Mouse (Mus musculus) heart, adult 8-10 months (tissue): ENCODE data around the gene Cdk2. TPM values are rescaled to one million over a fixed set of nuclear protein-coding genes. Genes with fewer than 3 reads are reported as not detected.

Experiments used
- DNase-seq: peaks from one replicate; pipeline ENCODE4 v3.0.0; 2022; ENCODE audit warnings: low spot score
- total RNA-seq, 4 experiments: library from RNA; stranded (reverse); gene quantifications; 2 replicates each; pipeline ENCODE4 v1.2.4; 2022

Cdk2 gene
- total RNA-seq, 4 experiments from 2014 or later: 8.0 to 8.8 (median 8.5) TPM

DNA sequence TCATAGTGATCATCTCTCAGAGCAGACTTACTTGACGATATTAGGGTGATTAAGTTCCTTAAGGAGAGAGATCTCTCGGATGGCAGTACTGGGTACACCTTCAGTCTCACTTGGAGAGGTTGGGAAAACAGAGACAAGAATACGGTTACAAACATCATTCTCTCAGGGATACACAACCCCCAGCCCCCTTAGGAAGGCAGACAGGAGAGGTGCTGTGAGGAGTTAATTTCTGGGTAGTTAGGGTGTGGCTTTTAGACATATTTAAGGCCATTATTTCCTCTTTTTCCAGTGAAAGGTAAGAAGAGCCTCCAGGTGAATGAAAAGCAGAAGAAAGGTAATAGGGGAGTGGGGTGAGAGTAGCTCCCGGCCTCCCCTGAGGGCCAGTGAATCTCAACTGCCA, 936 bp downstream of the Cdk2 start, which contains the start of gene Pmel:
Gene Pmel (plus strand): TSS at position 301 of the 400 bp plus-strand sequence.
- DNase-seq: no peak

DNA sequence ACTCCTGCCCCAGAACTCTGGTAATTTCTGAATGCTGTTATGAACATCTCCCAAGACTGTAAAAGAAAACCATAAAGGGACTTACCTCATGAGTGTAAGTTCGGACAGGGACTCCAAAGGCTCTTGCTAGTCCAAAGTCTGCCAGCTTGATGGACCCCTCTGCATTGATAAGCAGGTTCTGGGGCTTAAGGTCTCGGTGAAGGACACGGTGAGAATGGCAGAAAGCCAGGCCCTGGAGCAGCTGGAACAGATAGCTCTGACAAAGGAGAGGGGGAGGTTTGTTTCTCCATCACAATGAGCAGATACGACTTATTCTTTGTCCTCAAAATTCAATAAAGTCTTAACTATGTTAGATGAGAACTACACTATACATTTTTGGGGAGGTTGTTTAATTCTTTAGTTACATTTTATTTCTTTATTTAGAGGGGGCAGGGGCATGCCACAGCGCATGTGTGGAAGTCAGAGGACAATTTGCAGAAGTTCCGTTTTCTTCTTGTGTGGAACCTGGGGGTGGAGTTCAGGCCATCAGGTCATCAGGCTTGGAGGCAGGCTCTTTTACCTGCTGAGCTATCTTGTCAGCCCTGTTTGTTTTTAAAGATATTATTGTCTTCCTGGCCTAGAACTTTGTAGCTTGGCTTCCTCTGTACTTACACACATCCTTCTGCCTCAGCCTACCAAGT, 2.4 kb downstream of the Cdk2 start:
- no peak for DNase-seq

DNA sequence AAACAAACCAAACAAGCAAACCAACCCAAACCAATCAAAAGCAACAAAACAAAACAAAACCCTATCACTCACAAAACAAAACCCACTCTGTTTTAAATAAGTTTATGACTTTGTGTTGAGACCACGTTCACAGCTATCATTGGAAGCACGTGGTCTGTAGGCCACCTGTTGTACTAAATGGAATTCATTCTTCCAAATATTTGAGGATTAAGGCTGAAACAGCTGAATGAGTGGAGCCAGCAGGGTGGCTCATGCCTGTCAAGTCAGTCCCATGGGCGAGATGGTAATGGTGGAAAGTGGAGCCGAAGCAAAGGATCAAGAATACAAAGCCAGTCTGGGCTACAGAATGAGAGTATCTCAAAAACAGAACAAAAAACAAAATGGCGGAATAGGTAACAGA, 4.1 kb downstream of the Cdk2 start:
- no peak for DNase-seq

DNA sequence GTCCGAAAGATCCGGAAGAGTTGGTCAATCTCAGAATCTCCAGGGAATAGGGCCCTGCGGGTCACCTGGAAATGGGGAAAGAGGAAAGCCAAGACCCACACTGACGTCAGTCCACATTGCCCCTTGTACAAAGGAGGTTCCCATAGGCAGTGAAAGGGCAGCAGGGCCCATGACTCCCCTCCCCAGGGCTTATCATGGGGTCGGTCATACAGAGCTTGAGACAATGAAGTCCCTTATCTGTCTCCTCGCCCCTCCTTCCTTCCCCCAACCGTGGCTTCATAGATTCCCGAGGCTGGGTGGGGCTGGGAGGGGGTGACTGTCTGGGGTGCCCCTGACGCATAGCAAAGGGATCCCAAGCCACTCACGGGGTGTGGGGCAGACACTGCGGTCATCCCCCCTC, 5.2 kb downstream of the Cdk2 start:
- no peak for DNase-seq

DNA sequence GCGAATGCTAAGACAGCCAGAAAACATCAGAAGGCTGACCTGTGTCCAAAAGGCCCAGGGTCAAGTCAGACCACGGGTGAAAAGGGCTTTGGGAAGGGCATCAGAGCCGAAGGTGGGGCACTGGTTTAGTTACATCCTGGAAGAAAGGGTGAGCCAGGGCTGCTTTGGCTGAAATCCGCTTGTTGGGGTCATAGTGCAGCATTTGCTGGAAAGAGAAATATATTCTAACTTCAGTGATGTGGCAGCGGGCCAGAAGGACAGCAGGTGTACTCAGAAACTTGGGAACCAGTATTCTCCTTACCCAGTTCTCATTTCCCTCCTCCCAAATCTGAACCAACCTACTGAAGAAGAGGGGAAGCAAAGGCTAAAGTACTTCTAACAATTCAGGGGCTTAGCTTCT, 5.8 kb downstream of the Cdk2 start:
- DNase-seq: no peak

DNA sequence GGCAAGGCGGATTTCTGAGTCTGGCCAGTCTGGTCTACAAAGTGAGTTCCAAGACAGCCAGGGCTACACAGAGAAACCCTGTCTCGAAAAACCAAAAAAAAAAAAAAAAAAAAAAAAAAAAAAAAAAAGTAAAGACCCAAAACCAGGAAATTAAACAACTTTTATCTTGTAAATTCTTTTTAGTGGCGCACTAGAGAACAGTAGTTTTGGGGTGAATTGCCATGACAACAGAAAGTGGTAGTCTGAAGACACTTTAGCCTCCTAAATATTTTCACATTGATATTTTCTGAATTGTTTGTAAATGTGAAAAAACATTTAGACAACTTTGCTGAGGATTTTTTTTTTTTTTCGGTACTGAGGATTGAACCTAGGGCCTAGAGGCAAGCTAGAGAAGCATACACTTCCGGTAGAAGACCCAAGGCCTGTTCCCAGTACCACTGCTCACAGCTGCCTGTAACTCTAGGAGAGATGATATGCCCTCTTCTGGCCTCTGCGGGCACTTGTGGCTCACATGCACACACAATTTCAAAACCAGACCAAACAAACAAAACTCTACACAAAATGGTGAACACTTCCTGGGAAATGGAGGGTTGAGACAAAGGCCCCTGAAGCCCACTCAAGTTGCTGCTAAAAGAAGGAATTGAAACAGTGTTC, 7.6 kb downstream of the Cdk2 start:
- no peak for DNase-seq

DNA sequence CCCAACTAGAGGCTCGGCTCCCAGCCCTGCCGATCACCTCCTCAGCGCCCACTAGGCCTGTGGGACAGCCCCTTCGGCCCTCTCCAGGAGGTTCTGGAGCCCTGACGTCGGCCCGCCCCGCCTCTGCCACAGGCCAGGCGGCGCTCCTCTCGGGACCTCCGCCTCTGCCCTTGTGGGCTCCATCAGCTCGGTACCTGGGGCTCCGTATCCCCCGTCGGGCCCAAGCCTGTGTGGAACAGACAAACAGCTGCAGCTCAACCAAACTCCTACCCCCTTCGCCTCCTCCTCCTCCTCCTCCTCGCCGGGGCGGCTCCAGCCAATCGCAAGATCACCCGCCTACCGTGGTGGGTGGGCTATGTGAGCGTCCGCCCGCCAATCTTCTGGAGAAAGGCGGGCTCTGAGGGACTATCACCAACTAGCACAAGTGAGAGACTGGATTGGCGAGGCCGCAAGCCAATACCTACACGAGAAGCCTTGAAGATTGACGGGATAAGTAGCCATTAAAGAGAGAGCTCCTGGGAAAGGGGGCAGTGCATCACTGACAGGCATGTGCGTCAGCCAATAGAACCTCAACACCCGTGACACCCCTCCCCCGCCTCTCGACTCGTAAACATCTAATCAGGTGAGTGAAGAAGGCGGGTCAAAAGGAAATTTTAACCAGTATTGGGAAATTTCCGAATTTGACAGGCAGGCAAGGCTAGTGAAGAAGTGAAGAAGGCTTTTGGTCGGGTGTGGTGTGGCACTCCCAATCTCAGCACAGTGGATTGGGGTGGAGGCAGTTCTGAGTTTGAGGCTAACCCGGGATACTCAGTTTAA, 8.6 kb downstream of the Cdk2 start, which contains the start of gene Rab5b:
Gene Rab5b (minus strand): TSS at position 273 of the 816 bp plus-strand sequence.
- peak; percentile 100 for DNase-seq

DNA sequence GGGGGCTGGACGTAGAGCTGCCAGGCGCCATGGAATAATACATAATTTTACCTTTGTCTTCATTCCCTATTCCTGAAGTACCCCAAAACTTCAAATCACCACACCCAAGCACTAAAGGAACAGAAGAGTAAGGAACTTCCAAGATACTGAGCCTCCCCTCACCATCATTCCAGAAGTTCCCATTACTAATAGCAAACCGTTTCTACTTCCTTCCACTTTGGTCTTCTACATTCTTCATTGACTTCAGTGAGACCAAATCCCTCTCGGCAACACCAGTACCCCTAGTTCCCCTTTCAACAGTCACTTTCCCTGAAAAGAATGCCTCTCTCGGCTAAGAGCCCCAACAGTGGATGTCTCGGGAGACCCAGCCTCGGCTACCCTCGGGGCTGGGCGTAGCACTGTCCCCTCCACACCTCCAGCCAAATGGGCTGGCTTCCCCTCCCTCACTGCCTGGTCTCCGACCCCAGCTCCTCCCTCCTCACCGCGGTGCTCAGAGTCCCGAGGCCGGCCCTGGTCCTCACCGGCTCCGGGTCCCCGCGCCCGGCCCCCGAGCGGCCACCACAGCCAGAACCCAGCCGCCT, 9.3 kb downstream of the Cdk2 start:
- no peak for DNase-seq

DNA sequence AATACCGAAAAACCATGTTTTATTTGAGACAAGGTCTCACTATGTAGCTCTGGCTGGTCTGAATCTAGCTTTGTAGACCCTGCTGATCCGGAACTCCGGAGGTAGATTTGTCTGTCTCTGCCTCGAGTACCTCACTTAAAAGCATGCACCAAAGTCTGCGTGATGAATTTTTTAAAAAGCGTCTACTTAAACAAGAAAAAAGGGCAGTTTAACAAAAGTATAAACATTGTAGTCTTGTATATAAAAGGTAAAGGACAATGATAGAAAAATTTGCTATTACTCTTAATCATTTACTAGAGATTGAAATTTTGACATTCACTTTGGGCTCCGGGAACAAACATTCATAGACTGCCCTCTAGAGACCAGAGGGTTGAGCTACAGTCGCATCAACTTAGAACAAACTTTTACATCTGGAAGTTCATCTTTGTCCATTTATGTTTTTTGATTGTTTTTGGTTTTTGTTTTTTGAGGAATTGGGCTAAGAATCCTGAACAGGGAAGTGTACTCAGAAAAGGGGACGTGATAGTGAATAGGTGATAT, 30.3 kb downstream of the Cdk2 start:
- peak; percentile 57 for DNase-seq

DNA sequence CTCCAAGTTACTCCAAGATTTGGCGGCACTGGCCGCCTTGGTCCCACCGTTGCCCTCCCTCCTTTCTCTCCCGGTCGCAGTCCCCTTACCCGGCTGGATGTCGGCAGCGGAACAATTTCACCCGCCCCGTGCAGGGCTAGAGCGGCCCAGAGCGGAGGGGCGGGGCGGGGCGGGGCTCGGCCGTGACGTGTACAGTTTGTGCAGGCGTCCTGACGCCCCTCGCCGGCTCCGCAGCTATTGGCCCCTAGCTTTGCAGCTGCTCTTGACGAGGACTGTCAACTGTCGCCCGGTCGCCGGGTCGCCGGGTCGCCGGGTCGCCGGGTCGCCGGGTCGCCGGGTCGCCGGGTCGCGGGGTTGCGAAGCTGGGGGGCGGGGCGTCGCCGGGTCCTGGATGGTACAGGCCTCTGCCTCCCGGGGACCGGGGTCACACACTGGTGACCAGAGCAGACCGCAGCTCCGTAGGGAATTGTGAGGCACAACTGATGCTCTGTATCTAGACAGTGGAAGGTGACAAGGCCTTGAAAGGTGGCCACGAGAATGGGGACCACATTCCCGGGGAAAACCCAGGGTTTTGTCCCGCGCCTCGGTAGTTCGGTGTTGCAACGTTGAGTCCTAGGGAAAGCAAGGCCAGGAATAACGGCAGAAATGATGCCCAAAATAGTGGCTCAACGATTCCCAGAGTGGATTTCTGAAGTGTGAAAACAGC, 30.9 kb downstream of the Cdk2 start, which contains the start of gene Suox:
Gene Suox (minus strand): TSS at position 311 of the 706 bp plus-strand sequence.
- DNase-seq: peak; percentile 76

DNA sequence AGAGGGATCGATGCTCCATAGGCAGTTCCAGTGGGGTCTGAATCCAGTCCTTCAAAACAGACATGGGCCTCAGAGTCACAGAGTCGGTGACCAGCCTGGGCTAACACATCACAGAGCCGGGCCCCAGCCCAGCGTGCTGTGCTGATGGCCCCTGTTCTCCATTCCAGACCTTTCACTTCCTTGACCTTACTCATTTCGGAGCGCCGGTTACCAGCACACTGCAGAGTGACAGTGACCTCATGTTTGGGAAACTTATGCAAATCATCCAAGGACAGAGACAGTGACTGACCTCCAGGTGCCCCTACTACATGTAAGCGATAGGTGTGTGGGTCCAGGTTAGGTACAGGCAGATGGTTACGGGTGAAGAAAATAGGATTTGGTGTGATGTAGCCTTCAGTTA, 33.7 kb downstream of the Cdk2 start:
- DNase-seq: no peak

DNA sequence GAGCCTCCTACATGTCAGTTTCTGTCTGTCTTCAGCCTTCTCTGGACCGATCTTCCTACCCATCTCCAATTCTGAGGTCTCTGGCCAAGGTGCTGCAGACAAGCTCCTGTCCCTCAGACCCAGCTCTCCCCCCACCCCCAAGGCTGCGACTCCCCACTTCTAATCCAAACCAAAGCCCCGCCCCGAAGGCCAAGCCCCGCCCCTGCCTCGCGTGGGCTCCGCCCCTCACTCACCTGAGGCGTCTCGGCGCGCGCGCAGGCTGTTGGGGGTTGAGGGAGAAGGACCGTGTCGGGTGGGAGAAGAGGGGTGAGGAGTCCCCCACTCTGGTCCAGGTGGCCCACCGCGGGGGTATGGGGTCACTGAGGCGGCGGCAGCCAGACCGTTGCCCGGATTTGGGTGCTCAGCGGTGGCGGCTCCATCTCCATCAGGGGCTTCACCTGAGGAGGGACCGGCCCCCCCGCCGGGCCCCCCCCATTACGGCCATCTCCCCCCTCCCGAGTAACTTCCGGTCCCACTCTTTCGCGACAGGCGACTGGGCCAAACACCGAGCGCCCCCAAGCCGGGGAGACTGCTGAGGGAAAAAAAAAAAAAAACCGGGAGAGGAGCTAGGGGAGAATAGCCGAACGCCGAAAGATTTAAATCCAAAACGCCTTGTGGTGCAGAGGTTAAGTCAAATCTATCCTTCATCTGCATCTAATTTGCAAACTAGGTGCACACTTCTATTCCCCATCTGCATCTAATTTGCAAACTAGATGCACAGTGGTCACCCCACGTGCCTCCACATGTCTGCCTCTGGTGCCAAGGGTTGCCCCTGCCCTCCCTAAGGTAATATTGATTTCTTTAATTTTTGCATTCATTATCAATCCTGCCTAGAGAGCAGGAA, 35.8 kb downstream of the Cdk2 start:
- no peak for DNase-seq

DNA sequence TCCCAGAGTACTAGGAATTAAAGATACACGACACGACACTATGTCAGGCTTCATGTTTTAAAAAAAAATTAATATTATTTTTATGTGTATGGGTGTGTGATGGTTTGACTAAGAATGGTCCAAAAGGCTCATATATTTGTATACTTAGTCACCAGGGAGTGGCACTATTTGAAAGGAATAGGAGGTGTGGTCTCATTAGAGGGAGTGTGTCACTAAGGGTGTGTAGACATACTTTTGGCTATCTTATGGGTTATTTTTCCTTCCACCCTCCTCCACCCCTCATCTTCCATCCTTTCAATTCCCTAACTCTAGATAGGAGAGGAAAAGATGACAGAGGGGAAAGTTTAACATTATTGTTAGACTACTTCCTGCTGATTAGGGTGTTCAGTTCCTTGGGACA, 39.0 kb downstream of the Cdk2 start:
- DNase-seq: no peak

DNA sequence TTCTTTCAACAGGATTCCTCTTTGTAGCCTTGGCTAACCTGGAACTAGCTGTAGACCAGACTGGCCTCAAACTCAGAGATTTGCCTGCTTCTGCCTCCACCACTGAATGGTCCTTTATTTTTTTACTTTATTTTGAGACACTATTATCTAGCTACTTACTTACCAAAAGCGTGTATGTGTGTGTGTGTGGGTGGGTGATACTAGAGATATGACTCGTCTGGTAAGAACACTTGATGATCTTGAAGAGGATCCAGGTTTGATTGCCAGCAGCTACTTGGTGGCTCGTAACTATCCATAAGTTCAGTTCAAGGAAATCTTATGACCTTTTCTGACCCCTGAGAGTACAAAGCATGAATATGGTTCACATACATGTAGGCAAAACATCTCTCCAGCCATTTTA, 39.5 kb downstream of the Cdk2 start:
- DNase-seq: no peak

DNA sequence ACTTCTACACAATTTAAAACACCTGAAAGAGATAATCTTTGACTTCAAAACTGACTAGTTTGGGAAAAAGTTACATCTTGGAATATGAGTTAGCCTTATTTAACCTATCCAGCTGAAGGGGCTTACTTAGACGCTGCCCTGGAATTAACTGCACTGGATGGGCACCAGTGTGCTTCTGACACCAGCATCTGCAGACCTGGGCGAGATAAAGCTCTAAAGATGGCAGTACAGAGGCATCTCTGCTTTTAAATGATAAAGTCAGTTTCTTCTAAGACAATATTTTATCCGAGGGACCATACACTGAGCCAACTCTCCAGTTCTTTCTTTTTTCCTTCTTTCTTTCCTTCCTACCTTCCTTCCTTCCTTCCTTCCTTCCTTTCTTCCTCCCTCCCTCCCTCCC, 40.0 kb downstream of the Cdk2 start:
- DNase-seq: no peak

DNA sequence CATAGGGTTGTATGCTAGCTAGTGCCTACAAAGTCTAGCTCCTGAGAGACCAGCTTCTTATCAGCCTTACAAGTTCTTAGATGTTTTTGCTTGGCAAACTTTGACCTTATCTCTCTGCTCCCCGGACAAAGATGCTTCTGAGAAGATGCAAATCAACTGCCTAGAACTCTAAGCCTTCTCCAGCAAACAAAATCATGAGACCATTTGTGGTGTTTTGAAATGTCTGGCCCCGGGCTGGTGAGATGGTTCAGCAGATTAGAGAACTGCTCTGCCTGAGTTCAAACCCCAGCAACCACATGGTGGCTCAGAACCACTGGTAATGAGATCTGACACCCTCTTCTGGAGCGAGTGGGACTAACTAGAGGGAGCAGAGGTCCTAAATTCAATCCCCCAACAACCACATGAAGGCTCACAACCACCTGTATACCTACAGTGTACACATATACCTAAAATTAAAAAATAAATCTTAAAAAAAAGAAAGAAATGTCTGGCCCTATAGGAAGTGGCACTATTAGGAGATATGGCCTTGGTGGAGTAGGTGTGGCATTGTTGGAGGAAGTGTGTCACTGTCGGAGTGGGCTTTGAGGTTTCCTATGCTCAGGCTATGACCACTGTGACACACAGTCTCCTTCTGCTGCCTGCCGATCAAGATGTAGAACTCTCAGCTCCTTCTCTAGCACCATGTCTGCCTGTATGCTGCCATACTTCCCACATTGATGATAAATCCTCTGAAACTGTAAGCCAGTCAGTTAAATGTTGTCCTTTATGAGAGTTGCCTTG, 41.2 kb downstream of the Cdk2 start:
- DNase-seq: no peak

DNA sequence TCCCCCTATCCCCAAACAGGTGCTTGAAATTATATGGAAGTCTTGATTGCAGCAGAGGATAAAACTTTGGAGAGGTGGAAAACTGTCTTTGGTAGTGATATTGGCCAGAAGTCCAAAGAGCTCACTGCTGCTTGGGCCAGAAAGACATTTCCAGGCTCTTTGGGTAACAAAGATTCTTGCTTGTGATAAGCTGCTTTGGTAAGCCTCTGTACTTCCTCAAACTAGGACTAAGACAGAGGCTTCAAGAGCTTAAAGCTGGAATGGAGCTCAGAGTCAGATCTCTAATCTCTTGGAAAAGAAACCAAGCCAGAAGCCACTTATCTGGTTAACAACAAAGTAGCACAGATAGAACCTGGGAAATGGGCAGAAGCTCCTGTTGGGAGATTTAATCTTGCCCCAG, 42.4 kb downstream of the Cdk2 start:
- DNase-seq: no peak

DNA sequence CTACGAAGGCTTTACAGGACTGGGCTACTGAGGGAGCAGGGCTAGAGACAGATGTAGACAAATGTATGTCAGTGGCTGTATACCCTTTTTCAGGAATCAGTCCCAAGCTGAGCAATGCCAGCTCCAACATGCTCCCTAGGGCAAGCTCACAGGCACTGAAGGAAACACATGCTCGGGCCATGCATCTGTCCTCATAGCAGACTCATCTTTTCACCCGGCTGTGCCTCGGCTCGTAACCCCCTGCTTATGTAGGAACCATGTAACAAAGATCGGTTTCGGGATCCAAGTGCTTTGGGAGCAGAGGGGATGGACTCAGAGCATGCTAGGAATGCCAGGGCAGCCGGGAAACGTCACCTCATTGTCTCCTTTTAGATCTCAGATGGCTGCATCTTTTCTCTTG, 45.3 kb downstream of the Cdk2 start:
- no peak for DNase-seq

DNA sequence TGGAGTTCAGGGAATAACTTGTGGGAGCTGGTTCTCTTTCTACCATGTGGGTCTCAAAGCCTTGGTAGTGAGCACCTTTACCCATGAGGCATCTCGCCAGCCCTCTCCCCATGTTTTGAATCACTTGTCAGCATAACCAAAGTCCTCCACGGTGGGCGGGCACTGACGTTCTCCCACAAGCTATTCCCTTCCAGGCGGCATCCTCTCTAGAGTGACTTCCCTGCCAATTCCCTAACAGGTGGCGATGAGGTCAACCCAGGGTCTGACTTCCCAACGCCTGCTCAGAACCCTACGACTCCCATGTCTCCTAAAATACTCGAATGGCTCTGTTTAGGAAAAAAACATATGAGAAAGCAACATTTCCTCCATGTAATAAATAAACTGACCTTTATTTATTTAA, 47.0 kb downstream of the Cdk2 start:
- no peak for DNase-seq
